Mouse (Mus musculus): ENCODE results near the gene Nat8f1.

DNA sequence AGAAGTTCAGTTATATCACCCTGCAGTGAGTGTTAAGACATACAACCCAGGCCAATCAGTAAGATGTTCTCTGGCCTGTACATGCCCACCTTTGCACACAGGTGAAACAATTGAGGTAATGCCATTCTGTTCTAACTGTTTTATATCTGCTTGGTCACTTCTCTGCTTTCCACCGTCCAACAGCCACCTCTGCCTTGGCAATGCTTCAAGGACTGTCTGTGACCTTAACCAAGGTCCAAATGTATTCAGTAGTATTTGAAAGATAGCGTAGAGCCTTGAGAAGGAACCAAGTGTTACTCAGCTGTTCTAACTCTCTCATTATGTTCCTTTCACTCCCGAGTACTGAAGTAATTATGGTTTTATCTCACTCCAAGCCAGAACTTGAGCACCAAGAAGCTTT, 52.9 kb downstream of the Nat8f1 start:
- TF ChIP-seq CTCF (IDR thresholded peaks at IDR 0.05; ENCODE audit: insufficient read depth, low read depth, low read length) (no peak), POLR2A (IDR thresholded peaks at IDR 0.05; ENCODE audit: insufficient read depth, low read depth, low read length) (no peak)

Data from olfactory bulb, adult 2 months (tissue).